Mouse (Mus musculus) MEL (cell line): ENCODE measurements around the gene Trim47. TPM values are rescaled to one million over a fixed set of nuclear protein-coding genes. Genes with fewer than 3 reads are reported as not detected.
A peak's percentile ranks its signal among the peaks of the same experiment; 100 is the strongest.
"Not testable (repeated sequence)": the region's sequence is repeated elsewhere in the genome, so short reads cannot be mapped to it uniquely, and the experiment has no call there.

Experiments used
- DNase-seq: peaks from one replicate; pipeline ENCODE4 v3.0.0; 2011; ENCODE audit warnings: low read depth, low spot score
- H3K27ac ChIP-seq: 2 replicates; pipeline ENCODE4 v1.5.1; 2012; ENCODE audit warnings: low read depth, mild to moderate bottlenecking, control low read depth, low read length, moderate library complexity; ENCODE audit not compliant: control insufficient read depth
- H3K27me3 ChIP-seq, 2 experiments: fragments of 150-350 bp in 1 of 2; sonication (generic) in 1 of 2; 2 replicates each; pipeline ENCODE4 v1.6.1; 2012; ENCODE audit warnings: low read length in 2 of 2, mild to moderate bottlenecking in 2 of 2, improper control_type of control experiment in 1 of 2, moderate library complexity in 1 of 2; ENCODE audit not compliant: insufficient read depth in 2 of 2, control insufficient read depth in 1 of 2
- H3K36me3 ChIP-seq, 2 experiments: 2 replicates each; pipeline ENCODE4 v1.6.1; 2012 to 2014; ENCODE audit warnings: low read length in 2 of 2, improper control_type of control experiment in 1 of 2, inconsistent platforms in 1 of 2, mild to moderate bottlenecking in 1 of 2; ENCODE audit not compliant: insufficient read depth in 2 of 2, control insufficient read depth in 1 of 2
- H3K4me1 ChIP-seq, 2 experiments: fragments of 150-350 bp in 1 of 2; sonication (generic) in 1 of 2; 2 replicates each; pipeline ENCODE4 v1.6.1; 2012; ENCODE audit warnings: low read length in 2 of 2, improper control_type of control experiment in 1 of 2, mild to moderate bottlenecking in 1 of 2; ENCODE audit not compliant: insufficient read depth in 2 of 2, control insufficient read depth in 1 of 2
- H3K4me3 ChIP-seq, 2 experiments: fragments of 150-350 bp in 1 of 2; sonication (generic) in 1 of 2; 2 replicates each; pipeline ENCODE4 v1.5.1; 2012; ENCODE audit warnings: low read depth in 2 of 2, low read length in 2 of 2, mild to moderate bottlenecking in 2 of 2, moderate library complexity in 2 of 2, control low read depth in 1 of 2, improper control_type of control experiment in 1 of 2; ENCODE audit not compliant: control insufficient read depth in 1 of 2, insufficient read depth in 1 of 2
- H3K79me2 ChIP-seq: 2 replicates; pipeline ENCODE4 v1.6.1; 2012; ENCODE audit warnings: mild to moderate bottlenecking, low read length, moderate library complexity; ENCODE audit not compliant: control insufficient read depth, poor library complexity, insufficient read depth
- H3K9ac ChIP-seq: 2 replicates; pipeline ENCODE4 v1.6.1; 2012; ENCODE audit warnings: low read depth, mild to moderate bottlenecking, control low read depth, low read length, moderate library complexity; ENCODE audit not compliant: control insufficient read depth, poor library complexity, severe bottlenecking
- H3K9me3 ChIP-seq: fragments of 150-350 bp; sonication (generic); replicated peaks from 2 replicates; pipeline ENCODE4 v1.6.1; 2012; ENCODE audit warnings: mild to moderate bottlenecking, low read length, improper control_type of control experiment, moderate library complexity; ENCODE audit not compliant: insufficient read depth
- CHD1 ChIP-seq: IDR thresholded peaks from 2 replicates; pipeline ENCODE4 v1.6.1; 2012; ENCODE audit warnings: low read depth, mild to moderate bottlenecking, inconsistent platforms, low read length, improper control_type of control experiment
- CTCF ChIP-seq, 3 experiments: IDR thresholded peaks in 2 of 3; conservative IDR thresholded peaks in 1 of 3; 2 replicates each; pipeline ENCODE4 v1.5.1; 2011 to 2012; ENCODE audit warnings: low read length in 3 of 3, low read depth in 2 of 3, mild to moderate bottlenecking in 2 of 3, improper control_type of control experiment in 1 of 3, inconsistent platforms in 1 of 3, mixed read lengths in 1 of 3, moderate library complexity in 1 of 3; ENCODE audit not compliant: control insufficient read depth in 1 of 3, insufficient read depth in 1 of 3, poor library complexity in 1 of 3, severe bottlenecking in 1 of 3
- ETS1 ChIP-seq: IDR thresholded peaks from 2 replicates; pipeline ENCODE4 v1.6.1; 2012; ENCODE audit warnings: low read depth, mild to moderate bottlenecking, inconsistent platforms, low read length, improper control_type of control experiment, moderate library complexity
- HCFC1 ChIP-seq: IDR thresholded peaks from 2 replicates; pipeline ENCODE4 v1.6.1; 2012; ENCODE audit warnings: low read depth, mild to moderate bottlenecking, inconsistent platforms, low read length, improper control_type of control experiment, moderate library complexity
- JUND ChIP-seq: IDR thresholded peaks from 2 replicates; pipeline ENCODE4 v1.6.1; 2011; ENCODE audit warnings: low read depth, mild to moderate bottlenecking, improper control_type of control experiment, low read length
- MAX ChIP-seq: IDR thresholded peaks from 2 replicates; pipeline ENCODE4 v1.6.1; 2011; ENCODE audit warnings: low read length, improper control_type of control experiment
- MAZ ChIP-seq: IDR thresholded peaks from 2 replicates; pipeline ENCODE4 v1.6.1; 2012; ENCODE audit warnings: low read depth, mild to moderate bottlenecking, inconsistent platforms, low read length, improper control_type of control experiment
- MEF2A ChIP-seq: IDR thresholded peaks from 2 replicates; pipeline ENCODE4 v1.6.1; 2014; ENCODE audit warnings: low read depth, mild to moderate bottlenecking, inconsistent platforms, low read length, improper control_type of control experiment; ENCODE audit not compliant: poor library complexity, insufficient replicate concordance, severe bottlenecking; ENCODE audit errors: extremely low read depth
- MYC ChIP-seq: IDR thresholded peaks from 2 replicates; pipeline ENCODE4 v1.6.1; 2011; ENCODE audit warnings: low read depth, mild to moderate bottlenecking, low read length, improper control_type of control experiment, moderate library complexity
- NELFE ChIP-seq: IDR thresholded peaks from 2 replicates; pipeline ENCODE4 v1.6.1; 2011; ENCODE audit warnings: low read depth, low read length, improper control_type of control experiment
- POLR2AphosphoS2 ChIP-seq: IDR thresholded peaks from 2 replicates; pipeline ENCODE4 v1.6.1; 2011; ENCODE audit warnings: low read length, improper control_type of control experiment
- POLR2AphosphoS5 ChIP-seq: IDR thresholded peaks from 2 replicates; pipeline ENCODE4 v1.6.1; 2012; ENCODE audit warnings: low read depth, borderline replicate concordance, mild to moderate bottlenecking, inconsistent platforms, low read length, moderate library complexity, mixed read lengths
- SIN3A ChIP-seq: IDR thresholded peaks from 2 replicates; pipeline ENCODE4 v1.6.1; 2012; ENCODE audit warnings: low read length, improper control_type of control experiment, inconsistent platforms
- TBP ChIP-seq: IDR thresholded peaks from 2 replicates; pipeline ENCODE4 v1.8.0; 2011; ENCODE audit warnings: low read depth, low read length, improper control_type of control experiment
- USF2 ChIP-seq, 2 experiments: IDR thresholded peaks; 2 replicates each; pipeline ENCODE4 v1.6.1; 2011 to 2012; ENCODE audit warnings: improper control_type of control experiment in 2 of 2, low read length in 2 of 2, borderline replicate concordance in 1 of 2, inconsistent platforms in 1 of 2, low read depth in 1 of 2, mild to moderate bottlenecking in 1 of 2; ENCODE audit not compliant: insufficient read depth in 1 of 2
- ZKSCAN1 ChIP-seq: IDR thresholded peaks from 2 replicates; pipeline ENCODE4 v1.6.1; 2012; ENCODE audit warnings: low read depth, mild to moderate bottlenecking, inconsistent platforms, low read length, improper control_type of control experiment, moderate library complexity
- ZMIZ1 ChIP-seq: IDR thresholded peaks from 2 replicates; pipeline ENCODE4 v1.6.1; 2012; ENCODE audit warnings: low read depth, mild to moderate bottlenecking, inconsistent platforms, low read length, improper control_type of control experiment, moderate library complexity
- polyA plus RNA-seq, 2 experiments: library from polyadenylated mRNA; stranded (reverse) in 1 of 2; unstranded in 1 of 2; fragments of >175 nt in 1 of 2; fragments of >200 nt in 1 of 2; gene quantifications; 2 replicates each; pipeline versions ENCODE4 v1.2.1 to v1.2.4; 2012; ENCODE audit warnings: low replicate concordance in 2 of 2, low read depth in 1 of 2; ENCODE audit not compliant: insufficient read length in 2 of 2, insufficient read depth in 1 of 2, missing spikeins in 1 of 2
- total RNA-seq: library from RNA; depleted of rRNA; stranded (reverse); fragments of 300-350 nt; gene quantifications from 2 replicates; pipeline ENCODE4 v1.2.3, GENCODE M21; 2012

The Trim47 gene
- total and polyA plus RNA-seq, 3 experiments = 5.6 to 6.7 TPM; not detected in 1

- TF ChIP-seq SIN3A (peak; percentile 98), ETS1 (peak; percentile 97), MEF2A (0 out of 2 replicates have a peak, but pooled peaks have one; percentile 20), TBP (peak; percentile 95)
- TF ChIP-seq, all 39 proteins: peak for 27
Observed at GRCm38 (mm10) chr11:116093771-116094565, 33.0 kb downstream of the Trim47 start (continued).

- not testable (repeated sequence) for H3K4me3 ChIP-seq, DNase-seq, H3K9ac ChIP-seq, H3K79me2 ChIP-seq, H3K27me3 ChIP-seq, H3K9me3 ChIP-seq
- Histone ChIP-seq H3K27ac (peak overlapping the region; percentile 94), H3K36me3 (peaks cover 0 to 30% of the 10 kb centered on the region in 2 experiments; a peak in 2 of 4 replicates), H3K4me1 (peaks cover 17 to 27% of the 10 kb centered on the region in 2 experiments)
- TF ChIP-seq CTCF (IDR thresholded peaks at IDR 0.05 in 2 of 3, conservative IDR thresholded peaks at IDR 0.05 in 1 of 3; ENCODE audit: control insufficient read depth in 1 of 3, insufficient read depth in 1 of 3, low read depth in 2 of 3, low read length in 3 of 3, poor library complexity in 1 of 3, severe bottlenecking in 1 of 3) (0 out of 6 replicates have a peak, but pooled peaks of 2 of the 3 experiments have one; percentile 9 to 25), MYC (0 out of 2 replicates have a peak, but pooled peaks have one; percentile 42), TBP (peak; percentile 94)
Observed at GRCm38 (mm10) chr11:116092959-116093358, 34.1 kb downstream of the Trim47 start.

- no peak overlapping the region for H3K9ac ChIP-seq
- no peak overlapping the region for H3K27ac ChIP-seq
- H3K9me3 ChIP-seq = no peaks in the 10 kb centered on the region
- no peak for TF ChIP-seq NELFE
- TF ChIP-seq MAX = no peak
- TF ChIP-seq ZMIZ1 = no peak
- no peak for TF ChIP-seq MEF2A
- no peak for TF ChIP-seq CHD1
- no peak for TF ChIP-seq POLR2AphosphoS5
- TF ChIP-seq MYC = no peak
- TF ChIP-seq HCFC1 = no peak
- no peak for TF ChIP-seq MAZ
- no peak for TF ChIP-seq POLR2AphosphoS2
- TF ChIP-seq USF2 (IDR thresholded peaks at IDR 0.05; ENCODE audit: borderline replicate concordance in 1 of 2, insufficient read depth in 1 of 2, low read depth in 1 of 2, low read length in 2 of 2) = no peak
- no peak for TF ChIP-seq ZKSCAN1
- TF ChIP-seq JUND = no peak
- no peak for TF ChIP-seq ETS1
- peaks cover 17 to 30% of the 10 kb centered on the region in 2 experiments for H3K4me1 ChIP-seq
- no peaks in the 10 kb centered on the region for H3K27me3 ChIP-seq
- no peak overlapping the region for H3K4me3 ChIP-seq
- H3K36me3 ChIP-seq = peaks cover 0 to 32% of the 10 kb centered on the region in 2 experiments; a peak in 2 of 4 replicates
- peaks cover 1% of the 10 kb centered on the region; the same call in 1 of the 2 replicates for H3K79me2 ChIP-seq
- no peak for DNase-seq
Observed at GRCm38 (mm10) chr11:116091591-116091990, 35.4 kb downstream of the Trim47 start.
